Mouse (Mus musculus): Measurements from ENCODE around the gene Bag2.

GRCm38 (mm10) chr1:33768091-33768787 lies 10.6 kb upstream of the Bag2 start:
- TF ChIP-seq CTCF (IDR thresholded peaks at IDR 0.05; ENCODE audit: borderline replicate concordance, extremely low read depth, insufficient read depth, insufficient read length) = no peak
- TF ChIP-seq POLR2A (IDR thresholded peaks at IDR 0.05; ENCODE audit: borderline replicate concordance, extremely low read depth, insufficient read depth, insufficient read length, poor library complexity, severe bottlenecking) = no peak
